Mouse (Mus musculus) lung, postnatal 0 days (tissue): Measurements from ENCODE around the gene Dock2. TPM values are rescaled to one million over a fixed set of nuclear protein-coding genes. Genes with fewer than 3 reads are reported as not detected.

Experiments
- ATAC-seq: fragments of 200-750 bp; cut with Nextera tagmentation; 2 replicates; pipeline ENCODE4 v1.8.0; 2017; ENCODE audit warnings: moderate library complexity
- DNase-seq: peaks from one replicate; pipeline ENCODE4 v3.0.0-alpha.2; 2016; ENCODE audit warnings: low spot score
- H3K27ac ChIP-seq: fragments of 300-500 bp; sonication (generic); 2 replicates; pipeline ENCODE4 v1.5.1; 2014; ENCODE audit warnings: antibody characterized with exemption, mild to moderate bottlenecking, low read length, mixed read lengths
- H3K27me3 ChIP-seq: fragments of 300-500 bp; sonication (generic); replicated peaks from 2 replicates; pipeline ENCODE4 v1.6.1; 2014; ENCODE audit warnings: low read length, mixed read lengths; ENCODE audit not compliant: insufficient read depth
- H3K36me3 ChIP-seq: fragments of 300-500 bp; sonication (generic); 2 replicates; pipeline ENCODE4 v1.6.1; 2014; ENCODE audit warnings: low read length, mixed read lengths; ENCODE audit not compliant: insufficient read depth
- H3K4me1 ChIP-seq: fragments of 300-500 bp; sonication (generic); 2 replicates; pipeline ENCODE4 v1.6.1; 2014; ENCODE audit warnings: antibody characterized with exemption, low read depth, low read length, mixed read lengths; ENCODE audit not compliant: insufficient read depth
- H3K4me2 ChIP-seq: fragments of 300-500 bp; sonication (generic); replicated peaks from 2 replicates; pipeline ENCODE4 v1.6.1; 2014; ENCODE audit warnings: low read depth, mild to moderate bottlenecking, low read length, moderate library complexity, mixed read lengths
- H3K4me3 ChIP-seq: fragments of 300-500 bp; sonication (generic); 2 replicates; pipeline ENCODE4 v1.5.1; 2014; ENCODE audit warnings: low read depth, low read length
- H3K9ac ChIP-seq: fragments of 300-500 bp; sonication (generic); replicated peaks from 2 replicates; pipeline ENCODE4 v1.6.1; 2014; ENCODE audit warnings: low read depth, mild to moderate bottlenecking
- H3K9me3 ChIP-seq: fragments of 300-500 bp; sonication (generic); 2 replicates; pipeline ENCODE4 v1.6.1; 2016; ENCODE audit warnings: low read length, mixed read lengths
- CTCF ChIP-seq: IDR thresholded peaks from 2 replicates; pipeline ENCODE4 v1.5.1; 2016; ENCODE audit warnings: antibody characterized with exemption, mild to moderate bottlenecking
- EP300 ChIP-seq: IDR thresholded peaks from 2 replicates; pipeline ENCODE4 v1.6.1; 2016; ENCODE audit warnings: antibody characterized with exemption, mild to moderate bottlenecking, control low read depth
- WGBS: fragments of 180-500 bp; shearing (Covaris S2); extraction: QIAGEN DNeasy Blood & Tissue Kit; methylation state at CpG from one replicate; pipeline ENCODE4 v1.1.7; 2014; 5-methylcytosine and 5-hydroxymethylcytosine counted together
- polyA plus RNA-seq: library from polyadenylated mRNA; unstranded; fragments of >200 nt; fragmentation: Nextera tagmentation; extraction: Ambion mirVana; gene quantifications from 2 replicates; pipeline ENCODE4 v1.2.1, GENCODE M21; 2015

Gene Dock2
- polyA plus RNA-seq, 1 experiment from 2014 or later, result 1.8 TPM

DNA sequence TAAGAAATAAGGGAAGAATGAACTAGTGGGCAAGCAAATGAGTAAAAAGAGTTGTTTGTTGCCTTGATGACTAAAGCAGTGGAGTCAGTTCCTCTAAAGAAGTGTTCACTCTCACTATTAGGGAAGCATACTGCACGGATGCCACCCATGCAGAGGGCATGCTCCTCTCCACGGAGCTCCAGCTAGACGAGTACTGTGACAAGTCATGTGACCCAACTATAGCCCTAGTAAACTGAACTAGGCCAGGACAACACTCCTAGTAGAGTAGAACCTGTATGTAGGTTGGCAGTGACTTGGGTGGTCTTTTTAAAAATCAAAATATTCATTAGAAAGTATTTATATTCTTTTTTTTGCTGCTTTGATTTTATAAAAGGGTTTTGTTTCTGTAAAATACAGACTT is 5.3 kb downstream of the Dock2 start:
- TF ChIP-seq CTCF (no peak), EP300 (no peak)
- Histone ChIP-seq H3K27ac (no peak overlapping the region), H3K4me2 (no peak overlapping the region), H3K4me3 (no peak overlapping the region), H3K9me3 (no peaks in the 10 kb centered on the region), H3K27me3 (no peaks in the 10 kb centered on the region), H3K4me1 (no peaks in the 10 kb centered on the region), H3K36me3 (no peaks in the 10 kb centered on the region), H3K9ac (no peak overlapping the region)
- 73% methylated on average over 3 of the region's 3 CpGs for whole genome bisulfite sequencing
- ATAC-seq (no peak), DNase-seq (no peak)

DNA sequence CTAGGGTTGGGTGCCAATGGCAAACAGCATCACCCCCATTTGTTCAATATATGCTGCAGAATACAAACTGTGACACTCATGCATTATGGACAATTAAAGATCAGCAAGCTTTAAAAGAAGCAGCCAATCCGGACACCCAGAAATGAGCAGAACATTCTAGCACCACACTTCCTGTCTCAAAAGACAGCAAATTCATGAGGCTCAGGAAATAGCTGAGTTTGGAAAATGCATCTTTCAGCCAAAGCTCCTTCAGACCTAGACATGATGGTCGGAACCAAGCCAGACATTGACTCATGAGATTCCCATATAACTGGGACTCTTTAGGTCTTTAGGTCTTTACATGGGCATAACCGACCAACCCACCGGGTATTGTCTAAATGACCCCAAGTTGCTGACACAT is 6.2 kb downstream of the Dock2 start:
- WGBS, result 88% methylated on average over 4 of the region's 4 CpGs

DNA sequence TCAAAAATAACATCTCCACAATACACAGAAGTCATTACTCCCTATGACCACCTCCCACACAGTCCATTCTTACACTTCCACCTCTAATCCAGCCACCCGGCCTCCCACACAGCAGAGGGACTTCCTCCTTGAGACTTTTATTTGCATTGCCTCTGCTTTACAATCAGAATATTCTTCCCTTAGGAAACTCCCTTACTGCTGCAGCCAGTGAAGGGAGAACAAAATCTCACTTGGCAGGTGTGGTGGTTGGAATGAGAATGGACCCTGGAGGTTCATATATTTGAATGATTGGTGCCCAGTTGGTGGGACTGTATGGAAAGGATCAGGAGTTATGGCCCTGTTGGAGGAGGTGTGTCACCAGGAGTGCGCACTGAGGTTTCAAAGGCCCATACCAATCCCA is 7.6 kb downstream of the Dock2 start:
- Histone ChIP-seq H3K4me3 (no peak overlapping the region), H3K27me3 (no peaks in the 10 kb centered on the region), H3K4me2 (no peak overlapping the region), H3K27ac (no peak overlapping the region), H3K36me3 (no peaks in the 10 kb centered on the region), H3K9me3 (no peaks in the 10 kb centered on the region), H3K9ac (no peak overlapping the region), H3K4me1 (no peaks in the 10 kb centered on the region)
- DNase-seq (no peak), ATAC-seq (no peak)
- WGBS, result 53% methylated on average over 2 of the region's 2 CpGs
- TF ChIP-seq CTCF (no peak), EP300 (no peak)

More for the DNA sequence above, 6.2 kb downstream of the Dock2 start:
- Histone ChIP-seq H3K27ac (no peak overlapping the region), H3K4me1 (no peaks in the 10 kb centered on the region), H3K4me3 (no peak overlapping the region), H3K36me3 (no peaks in the 10 kb centered on the region), H3K4me2 (no peak overlapping the region), H3K9me3 (no peaks in the 10 kb centered on the region), H3K27me3 (no peaks in the 10 kb centered on the region), H3K9ac (no peak overlapping the region)
- TF ChIP-seq EP300 (no peak), CTCF (no peak)
- no peak for DNase-seq
- ATAC-seq, result no peak

DNA sequence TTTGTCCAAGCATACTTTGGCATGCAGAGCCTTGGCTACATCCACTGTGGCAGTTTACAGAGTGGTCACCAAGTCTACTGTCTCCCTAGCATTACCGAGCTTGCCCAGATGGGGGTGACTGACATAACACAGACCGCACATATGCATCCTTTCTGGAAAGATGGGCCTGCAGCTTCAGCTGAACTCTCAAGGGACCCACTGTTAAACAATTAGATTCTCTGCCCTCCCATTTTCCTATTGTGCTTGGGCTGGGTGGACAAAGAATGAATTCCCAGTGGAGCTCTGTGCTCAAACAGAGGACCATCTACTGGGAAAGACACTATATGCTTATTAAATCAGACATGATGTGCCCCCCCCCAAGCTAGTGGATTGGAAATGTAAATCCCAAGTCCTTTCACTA is 9.1 kb downstream of the Dock2 start:
- H3K9me3 ChIP-seq, result no peaks in the 10 kb centered on the region

DNA sequence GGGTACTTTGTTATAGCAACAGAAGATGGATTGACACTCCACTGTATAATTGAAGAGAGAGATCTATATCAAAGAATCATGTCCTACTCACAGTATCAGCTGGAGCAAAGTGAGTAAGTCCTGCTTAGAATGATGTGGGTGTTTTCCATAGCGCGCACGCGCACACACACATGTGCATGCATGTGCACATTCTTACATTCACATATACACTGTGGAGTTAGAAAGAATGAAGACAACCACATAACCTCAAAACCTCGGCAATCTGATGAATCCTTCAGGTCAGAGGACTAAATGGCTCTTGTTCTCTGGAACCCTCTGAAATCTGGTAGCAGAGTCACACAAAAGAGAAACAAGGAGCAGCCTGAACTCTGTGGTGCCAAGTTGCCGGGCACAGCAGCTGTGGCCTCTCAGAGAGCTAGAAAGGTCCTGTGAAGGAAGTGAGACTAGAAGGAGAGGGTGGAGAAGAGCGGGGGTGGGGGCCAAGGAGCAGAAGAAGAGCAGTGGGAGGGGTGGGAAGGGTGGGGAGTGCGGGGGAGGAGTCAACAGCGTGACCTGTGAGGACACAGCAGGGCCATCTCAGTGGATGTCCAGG is 10.3 kb downstream of the Dock2 start:
- no peak for TF ChIP-seq CTCF
- no peak for TF ChIP-seq EP300
- ATAC-seq (no peak), DNase-seq (no peak)
- Histone ChIP-seq H3K27ac (no peak overlapping the region), H3K9ac (no peak overlapping the region), H3K4me3 (no peak overlapping the region), H3K9me3 (no peaks in the 10 kb centered on the region), H3K36me3 (no peaks in the 10 kb centered on the region), H3K27me3 (no peaks in the 10 kb centered on the region), H3K4me2 (no peak overlapping the region), H3K4me1 (no peaks in the 10 kb centered on the region)
- WGBS, result 75% methylated on average over 9 of the region's 9 CpGs

More for the DNA sequence above, 9.1 kb downstream of the Dock2 start:
- Histone ChIP-seq H3K27ac (no peak overlapping the region), H3K4me3 (no peak overlapping the region), H3K27me3 (no peaks in the 10 kb centered on the region), H3K4me1 (no peaks in the 10 kb centered on the region), H3K4me2 (no peak overlapping the region), H3K36me3 (no peaks in the 10 kb centered on the region), H3K9ac (no peak overlapping the region)
- no peak for TF ChIP-seq EP300
- no peak for TF ChIP-seq CTCF
- 78% methylated on average over 2 of the region's 2 CpGs for WGBS
- ATAC-seq (no peak), DNase-seq (no peak)

GRCm38 (mm10) chr11:34771221-34771986 is 12.3 kb downstream of the Dock2 start:
- DNase-seq (peak; percentile 59), ATAC-seq (peak; percentile 63)
- no peaks in the 10 kb centered on the region for H3K9me3 ChIP-seq
- H3K9ac ChIP-seq, result no peak overlapping the region
- no peak for TF ChIP-seq EP300
- no peak overlapping the region for H3K4me2 ChIP-seq
- no peaks in the 10 kb centered on the region for H3K27me3 ChIP-seq
- 39% methylated on average over 12 of the region's 12 CpGs for WGBS
- H3K27ac ChIP-seq, result no peak overlapping the region
- no peaks in the 10 kb centered on the region for H3K36me3 ChIP-seq
- no peak overlapping the region for H3K4me3 ChIP-seq
- no peaks in the 10 kb centered on the region for H3K4me1 ChIP-seq
